Comparison of ENCODE assay signal across 32 mouse cellular contexts in genomic region chr9:9311627-9312265, GRCm38 (mm10).
DNase-seq lines count a peak whose midpoint lies in the region; ATAC-seq and TF ChIP-seq lines count a peak whose summit lies in the region.
"Had no signal": no experiment of that assay in that cellular context is flagged by ENCODE, and none has a peak within 500 bp of the region (broad histone marks: within the 10 kb centered on the region; RNA-seq: fewer than 3 reads in every experiment).

No protein-coding gene starts in this region.

- peaks cover 10% of the 10 kb centered on the region for H3K4me1 ChIP-seq in hindbrain, embryonic 10.5 days (replicated peaks)
- H3K4me1 ChIP-seq in hindbrain, embryonic 12.5 days: peaks cover 5% of the 10 kb centered on the region; the same call in 1 of the 2 replicates
- peaks cover 3% of the 10 kb centered on the region; the same call in 1 of the 2 replicates for H3K4me1 ChIP-seq in intestine, embryonic 16.5 days (ENCODE audit: control insufficient read depth, insufficient read depth, low read length)
- H3K4me1 ChIP-seq in forebrain, postnatal 0 days (ENCODE audit: insufficient read depth): no peaks in the 10 kb centered on the region
- H3K4me1 ChIP-seq: heart, embryonic 15.5 days; neural tube, embryonic 12.5 days had no signal

- no peak for TF ChIP-seq CTCF in forebrain, postnatal 0 days (IDR thresholded peaks at IDR 0.05; ENCODE audit: low read depth)

- H3K9ac ChIP-seq in hindbrain, embryonic 12.5 days: no peak overlapping the region
- no peak overlapping the region for H3K9ac ChIP-seq in intestine, embryonic 16.5 days (ENCODE audit: low read depth, low read length)
- H3K9ac ChIP-seq in forebrain, postnatal 0 days: no peak overlapping the region
- H3K9ac ChIP-seq: embryonic facial prominence, embryonic 15.5 days; forebrain, embryonic 12.5 days; heart, embryonic 15.5 days; hindbrain, embryonic 14.5 days; liver, embryonic 14.5 days; lung, embryonic 14.5 days; neural tube, embryonic 12.5 days had no signal

- peak; percentile 33 for DNase-seq in hindbrain, embryonic 10.5 days (ENCODE audit: low spot score)
- DNase-seq in ES-CJ7 (ENCODE audit: low read depth, low spot score): peak; percentile 35
- peak; percentile 10 for DNase-seq in embryo, embryonic 11 days
- DNase-seq in thymus, postnatal 10 days (ENCODE audit: low spot score in 2 of 2): no peak
- DNase-seq in forebrain, postnatal 0 days: no peak
- DNase-seq in ovary, postnatal 14 days (ENCODE audit: low spot score): no peak
- DNase-seq: adrenal gland, postnatal 25 days; cerebellum, adult 18-20 months; cerebellum, postnatal 14 days; heart, adult 11 months; kidney, adult 9 months; kidney, postnatal 10 days; liver; lung, embryonic 14.5 days; lung, postnatal 36 days; right cerebral cortex, postnatal 14 days; thymus, adult 18-20 months; thymus, postnatal 4 days had no signal

- no peaks in the 10 kb centered on the region for H3K27me3 ChIP-seq in hindbrain, embryonic 10.5 days (ENCODE audit: insufficient read depth, poor library complexity, severe bottlenecking)
- H3K27me3 ChIP-seq in hindbrain, embryonic 12.5 days: no peaks in the 10 kb centered on the region
- no peaks in the 10 kb centered on the region for H3K27me3 ChIP-seq in intestine, embryonic 16.5 days (replicated peaks; ENCODE audit: control insufficient read depth, insufficient read depth, low read length)
- H3K27me3 ChIP-seq in forebrain, postnatal 0 days (ENCODE audit: insufficient read depth, low read length): no peaks in the 10 kb centered on the region
- H3K27me3 ChIP-seq: CH12.LX; embryonic facial prominence, embryonic 15.5 days; forebrain, embryonic 12.5 days; heart, embryonic 15.5 days; neural tube, embryonic 12.5 days had no signal

- WGBS in hindbrain, embryonic 10.5 days: 73% methylated on average over 2 of the region's 2 CpGs
- WGBS in hindbrain, embryonic 12.5 days: 92% methylated on average over 1 of the region's 2 CpGs
- WGBS in intestine, embryonic 16.5 days: 63% methylated on average over 2 of the region's 2 CpGs
- WGBS in forebrain, postnatal 0 days: 79% methylated on average over 2 of the region's 2 CpGs

- no peaks in the 10 kb centered on the region for H3K36me3 ChIP-seq in hindbrain, embryonic 10.5 days
- no peaks in the 10 kb centered on the region for H3K36me3 ChIP-seq in hindbrain, embryonic 12.5 days
- H3K36me3 ChIP-seq in intestine, embryonic 16.5 days (ENCODE audit: control insufficient read depth, insufficient read depth, low read length): no peaks in the 10 kb centered on the region
- H3K36me3 ChIP-seq in forebrain, postnatal 0 days (ENCODE audit: insufficient read depth): no peaks in the 10 kb centered on the region
- H3K36me3 ChIP-seq: embryonic facial prominence, embryonic 15.5 days; forebrain, embryonic 12.5 days; G1E; heart, embryonic 10.5 days; heart, embryonic 15.5 days; neural tube, embryonic 12.5 days had no signal

- ATAC-seq in hindbrain, embryonic 12.5 days (ENCODE audit: low FRiP score): no peak
- peak; percentile 73 for ATAC-seq in intestine, embryonic 16.5 days
- no peak for ATAC-seq in forebrain, postnatal 0 days
- ATAC-seq: inflammation-experienced regulatory T-cells, adult 6 months; midbrain, embryonic 16.5 days had no signal

- no peak overlapping the region for H3K4me3 ChIP-seq in hindbrain, embryonic 10.5 days
- no peak overlapping the region for H3K4me3 ChIP-seq in hindbrain, embryonic 12.5 days
- no peak overlapping the region for H3K4me3 ChIP-seq in intestine, embryonic 16.5 days (ENCODE audit: low read length)
- no peak overlapping the region for H3K4me3 ChIP-seq in forebrain, postnatal 0 days (ENCODE audit: low read depth, low read length)
- H3K4me3 ChIP-seq: embryonic facial prominence, embryonic 15.5 days; forebrain, embryonic 12.5 days; heart, embryonic 10.5 days; heart, embryonic 15.5 days; neural tube, embryonic 12.5 days had no signal

- H3K9me3 ChIP-seq in hindbrain, embryonic 10.5 days: no peaks in the 10 kb centered on the region
- no peaks in the 10 kb centered on the region for H3K9me3 ChIP-seq in hindbrain, embryonic 12.5 days (replicated peaks)
- no peaks in the 10 kb centered on the region for H3K9me3 ChIP-seq in intestine, embryonic 16.5 days (ENCODE audit: control insufficient read depth, low read length)
- H3K9me3 ChIP-seq in forebrain, postnatal 0 days (ENCODE audit: low read length): no peaks in the 10 kb centered on the region
- H3K9me3 ChIP-seq: embryonic facial prominence, embryonic 15.5 days; forebrain, embryonic 12.5 days; G1E; heart, embryonic 10.5 days; heart, embryonic 15.5 days; neural tube, embryonic 12.5 days had no signal

- no peak overlapping the region for H3K27ac ChIP-seq in hindbrain, embryonic 10.5 days
- no peak overlapping the region for H3K27ac ChIP-seq in hindbrain, embryonic 12.5 days
- no peak overlapping the region for H3K27ac ChIP-seq in intestine, embryonic 16.5 days (ENCODE audit: low read length)
- H3K27ac ChIP-seq in forebrain, postnatal 0 days (ENCODE audit: low read depth, low read length): no peak overlapping the region
- H3K27ac ChIP-seq: embryonic facial prominence, embryonic 15.5 days; forebrain, embryonic 12.5 days; heart, embryonic 10.5 days; heart, embryonic 15.5 days; hindbrain, embryonic 14.5 days; liver, embryonic 14.5 days; neural tube, embryonic 12.5 days had no signal

- H3K4me2 ChIP-seq in hindbrain, embryonic 12.5 days (replicated peaks): no peak overlapping the region
- H3K4me2 ChIP-seq in intestine, embryonic 16.5 days (ENCODE audit: low read depth, low read length): no peak overlapping the region
- no peak overlapping the region for H3K4me2 ChIP-seq in forebrain, postnatal 0 days (ENCODE audit: low read depth)
- H3K4me2 ChIP-seq: embryonic facial prominence, embryonic 15.5 days; forebrain, embryonic 12.5 days; heart, embryonic 15.5 days; hindbrain, embryonic 14.5 days; lung, embryonic 14.5 days; midbrain, embryonic 11.5 days; neural tube, embryonic 12.5 days had no signal

Comparison
In these comparisons a context has a peak if more than half of its experiments do, and no peak if none do; other contexts are left out.
1. DNase-seq: peak in hindbrain, embryonic 10.5 days (single experiment), ES-CJ7 (single experiment) and embryo, embryonic 11 days (single experiment); none in thymus, postnatal 10 days (0 of 2), forebrain, postnatal 0 days (single experiment) and ovary, postnatal 14 days (single experiment).